Mouse (Mus musculus): ENCODE measurements at regions not wholly inside any gene's neighbourhood (a gene's known extent, or its start where the extent isn't known, plus 50 kb on each side); places are given as distances from the start of the nearest gene placed in this dataset.

GRCm38 (mm10) chr2:50757837-50758541, 390.9 kb downstream of the Rnd3 start:
- no peak for DNase-seq

DNA sequence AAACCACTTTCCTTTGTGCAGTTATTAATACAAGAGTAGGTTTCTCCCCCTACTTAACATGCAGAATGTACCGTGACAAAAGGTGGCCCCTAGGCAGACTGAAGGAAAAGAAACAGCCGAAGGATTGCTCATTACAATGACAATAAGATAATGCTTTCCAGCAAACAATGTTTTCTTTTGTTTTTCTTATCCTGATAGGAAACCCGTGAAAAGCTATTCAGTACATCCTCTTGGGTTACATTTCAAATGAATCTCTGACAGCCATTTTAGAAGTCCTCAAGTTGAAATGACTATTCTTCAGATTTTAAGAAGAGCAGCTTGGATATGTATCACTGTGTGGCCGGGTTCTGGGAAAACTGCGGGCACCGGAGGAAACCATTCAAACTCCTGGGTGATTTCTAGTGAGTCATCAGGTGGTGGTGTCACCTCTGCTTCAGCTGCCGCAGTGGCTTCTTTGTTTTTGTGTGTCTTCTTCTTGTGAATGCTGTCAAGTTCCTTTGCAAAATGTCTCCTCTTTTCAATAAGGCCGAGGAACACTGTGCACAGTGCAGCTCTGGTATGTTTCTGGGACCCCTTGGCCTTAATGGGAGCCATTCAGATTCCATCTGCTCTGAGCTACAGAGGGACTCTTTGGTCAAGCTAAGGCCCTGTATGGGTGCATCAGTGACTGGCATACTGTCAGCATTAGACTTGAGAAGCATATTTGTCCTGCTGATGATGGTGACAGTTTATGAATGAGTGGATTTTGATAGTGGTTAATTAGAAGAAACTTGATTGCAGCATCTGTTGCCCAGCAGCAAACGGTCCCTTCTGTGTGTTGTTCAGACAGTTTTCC, 393.1 kb downstream of the Rnd3 start:
- no peak for DNase-seq

GRCm38 (mm10) chr2:50755160-50755559, 393.8 kb downstream of the Rnd3 start:
- no peak for DNase-seq

GRCm38 (mm10) chr2:50752408-50752807, 396.5 kb downstream of the Rnd3 start:
- no peak for DNase-seq

GRCm38 (mm10) chr2:50750799-50751198, 398.1 kb downstream of the Rnd3 start:
- DNase-seq: no peak

- DNase-seq: no peak
Observed at GRCm38 (mm10) chr2:50744625-50745214, 404.2 kb downstream of the Rnd3 start.

DNA sequence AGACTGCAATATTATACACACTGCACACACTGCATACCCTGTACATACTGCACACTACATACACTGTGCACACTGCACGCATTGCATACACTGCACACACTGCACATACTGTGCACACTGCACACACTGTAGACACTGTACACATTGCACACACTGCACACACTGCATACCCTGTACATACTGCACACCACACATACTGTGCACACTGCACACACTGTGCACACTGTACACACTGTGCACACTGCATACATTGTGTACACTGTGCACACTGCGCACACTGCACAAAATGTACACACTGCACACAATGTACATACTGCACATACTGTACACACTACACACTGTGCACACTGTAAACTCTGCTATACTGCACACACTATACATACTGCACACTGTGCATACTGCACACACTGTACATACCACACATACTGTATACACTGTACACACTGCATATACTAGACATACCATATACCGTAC, 405.1 kb downstream of the Rnd3 start:
- no peak for DNase-seq

DNA sequence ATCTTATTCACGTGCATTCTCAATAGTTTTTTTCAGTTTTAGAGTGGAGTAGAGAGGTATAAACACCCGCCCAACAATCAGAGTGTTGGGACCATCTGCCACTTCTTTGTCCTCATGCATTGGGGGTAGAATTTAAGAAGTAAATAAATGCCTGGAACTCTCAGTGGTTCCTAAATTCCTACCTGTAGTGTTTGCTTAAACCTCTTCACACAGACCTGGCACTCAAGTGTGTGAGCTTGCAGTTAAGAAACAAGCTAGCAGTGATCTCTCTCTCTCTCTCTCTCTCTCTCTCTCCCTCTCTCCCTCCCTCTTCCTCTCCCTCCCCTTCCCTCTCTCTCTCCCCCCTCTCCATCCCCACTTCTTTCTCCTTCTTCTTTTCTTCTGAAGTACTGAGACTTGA, 406.5 kb downstream of the Rnd3 start:
- no peak for DNase-seq

GRCm38 (mm10) chr2:50741337-50741736, 407.6 kb downstream of the Rnd3 start:
- DNase-seq: no peak

DNA sequence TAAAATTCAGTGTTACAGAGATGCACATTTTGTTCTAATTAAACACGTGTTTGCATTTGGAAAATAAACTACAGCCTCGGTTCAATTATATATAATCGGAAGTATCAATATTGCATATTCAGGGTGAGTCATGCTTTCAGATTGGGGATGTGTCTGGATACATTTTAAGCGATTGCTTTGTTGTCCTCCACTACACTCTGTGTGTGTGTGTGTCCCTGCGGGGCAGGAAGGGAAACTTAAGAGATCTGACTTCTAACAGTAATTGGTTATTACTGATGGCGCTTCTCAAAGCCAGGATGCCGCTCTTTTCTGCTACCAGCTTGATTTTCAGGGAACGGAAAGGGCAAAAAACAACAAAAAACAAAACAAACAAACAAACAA, 409.3 kb downstream of the Rnd3 start:
- DNase-seq: no peak

- DNase-seq: no peak
Observed at GRCm38 (mm10) chr2:50738936-50739598, 409.8 kb downstream of the Rnd3 start.

- DNase-seq: no peak
Observed at GRCm38 (mm10) chr2:50737706-50738105, 411.2 kb downstream of the Rnd3 start.

- no peak for DNase-seq
Observed at GRCm38 (mm10) chr2:50735029-50735428, 413.9 kb downstream of the Rnd3 start.

GRCm38 (mm10) chr2:50706652-50707051, 410.1 kb upstream of the Mmadhc start:
- no peak for DNase-seq

DNA sequence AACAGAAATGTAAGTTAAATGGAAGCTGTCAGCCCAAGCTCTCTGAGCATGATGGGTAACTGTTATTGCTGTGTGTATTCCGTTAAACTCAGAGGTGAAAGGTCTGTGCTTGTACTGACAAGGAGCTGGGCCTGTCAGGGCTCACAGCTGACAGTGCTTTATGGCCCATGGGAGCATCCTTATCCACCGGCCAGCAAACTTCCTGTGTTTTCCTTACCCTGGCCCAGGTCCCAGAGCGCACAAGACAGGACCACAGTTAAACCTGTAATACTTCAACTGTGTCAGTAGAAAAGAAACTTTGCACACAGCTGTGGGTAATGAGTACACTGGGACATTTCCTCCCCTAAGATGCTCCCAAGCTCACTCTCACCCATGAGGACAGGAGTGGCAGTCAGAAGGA, 407.7 kb upstream of the Mmadhc start:
- peak; percentile 51 for DNase-seq

- no peak for DNase-seq
Observed at GRCm38 (mm10) chr2:50702584-50703450, 406.2 kb upstream of the Mmadhc start.

- DNase-seq: no peak
Observed at GRCm38 (mm10) chr2:50698841-50699240, 402.2 kb upstream of the Mmadhc start.

GRCm38 (mm10) chr2:50696575-50696974, 400.0 kb upstream of the Mmadhc start:
- no peak for DNase-seq

GRCm38 (mm10) chr2:50694849-50695248, 398.2 kb upstream of the Mmadhc start:
- DNase-seq: no peak

- DNase-seq: no peak
Observed at GRCm38 (mm10) chr2:50693784-50694350, 397.3 kb upstream of the Mmadhc start.

All from heart, postnatal 4 days (tissue).